Mouse (Mus musculus): Measurements from ENCODE around the gene Smco4. TPM values are rescaled to one million over a fixed set of nuclear protein-coding genes. Genes with fewer than 3 reads are reported as not detected.

Gene Smco4
- total and polyA plus RNA-seq, 3 experiments, result 16.5 to 25.8 (median 24.9) TPM

DNA sequence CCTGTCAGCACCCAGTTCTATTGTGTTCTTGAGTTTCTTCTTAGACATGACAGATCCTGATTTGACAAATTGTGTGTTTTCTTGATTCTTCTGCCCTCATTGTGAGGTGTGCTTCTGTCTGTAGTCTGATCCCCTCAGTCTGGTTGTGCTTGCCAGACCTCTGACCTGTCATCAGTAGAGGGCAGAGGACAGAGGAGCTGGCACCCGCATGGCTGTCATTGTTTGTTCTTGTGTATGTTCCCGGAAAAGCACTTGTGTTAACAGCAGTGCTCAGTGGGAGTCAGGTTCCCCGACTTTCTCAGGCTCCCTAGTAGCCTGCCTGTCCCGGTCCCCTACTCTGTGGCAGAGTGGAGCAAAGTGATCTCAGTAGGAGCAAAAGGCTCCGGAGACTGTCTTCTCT is 42.2 kb downstream of the Smco4 start:
- 35% methylated on average over 5 of the region's 5 CpGs for WGBS
- Histone ChIP-seq H3K27me3 (ENCODE audit: control insufficient read depth, insufficient read depth, low read length) (no peaks in the 10 kb centered on the region), H3K27ac (peak overlapping the region; percentile 46), H3K4me1 (ENCODE audit: control insufficient read depth, insufficient read depth, low read length) (peaks cover 23% of the 10 kb centered on the region), H3K4me3 (no peak overlapping the region), H3K9ac (ENCODE audit: low read depth, low read length) (no peak overlapping the region), H3K79me2 (replicated peaks; ENCODE audit: control insufficient read depth, insufficient read depth, low read length) (no peaks in the 10 kb centered on the region), H3K36me3 (ENCODE audit: control insufficient read depth, insufficient read depth, low read length) (peaks cover 9% of the 10 kb centered on the region)
- intact Hi-C loops (cut with DNase I), result loop anchor here (2.0 to 5.0 kb wide), 2 partner anchors 41 to 147 kb away; no protein-coding TSS in a partner anchor
- TF ChIP-seq CTCF (IDR thresholded peaks at IDR 0.05), result no peak
- no peak for TF ChIP-seq POLR2A (IDR thresholded peaks at IDR 0.05; ENCODE audit: insufficient read depth, low read depth, low read length)
- TF ChIP-seq EP300 (IDR thresholded peaks at IDR 0.05; ENCODE audit: insufficient read depth, low read depth, low read length), result no peak
- DNase-seq, result peak in 1 of 2 experiments; percentile 44

DNA sequence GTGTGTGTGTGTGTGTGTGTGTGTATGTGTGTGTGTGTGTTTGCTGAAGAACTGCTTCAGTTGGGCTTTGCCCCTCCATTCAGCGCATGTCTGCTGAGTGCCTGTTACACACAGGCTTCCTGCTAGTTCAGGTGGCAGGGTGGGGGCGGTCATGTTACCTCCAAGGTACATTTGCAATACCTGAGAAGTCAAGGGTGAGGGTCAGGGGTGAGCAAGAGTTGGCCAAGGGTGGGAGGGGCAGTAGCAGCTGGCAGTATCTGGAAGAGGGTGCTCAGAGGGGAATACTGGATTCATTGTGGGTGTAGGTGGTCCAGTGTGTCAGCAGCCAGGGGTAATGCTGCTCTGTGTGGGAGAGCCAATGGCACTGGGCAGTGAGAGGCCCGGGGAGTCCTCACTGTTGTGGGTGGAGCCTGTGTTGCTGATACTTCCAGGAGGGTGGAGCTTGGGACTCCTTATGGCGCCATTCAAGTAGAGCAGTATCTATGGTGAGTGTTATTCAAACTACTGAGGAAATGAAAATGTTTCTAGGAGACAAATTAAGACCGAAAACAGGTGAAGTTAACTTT is 43.7 kb downstream of the Smco4 start:
- no peak overlapping the region for H3K9ac ChIP-seq (ENCODE audit: low read depth, low read length)
- no peaks in the 10 kb centered on the region for H3K27me3 ChIP-seq (ENCODE audit: control insufficient read depth, insufficient read depth, low read length)
- TF ChIP-seq POLR2A (IDR thresholded peaks at IDR 0.05; ENCODE audit: insufficient read depth, low read depth, low read length) (no peak), CTCF (IDR thresholded peaks at IDR 0.05) (no peak), EP300 (IDR thresholded peaks at IDR 0.05; ENCODE audit: insufficient read depth, low read depth, low read length) (no peak)
- no peak for DNase-seq
- no peaks in the 10 kb centered on the region for H3K79me2 ChIP-seq (replicated peaks; ENCODE audit: control insufficient read depth, insufficient read depth, low read length)
- H3K4me1 ChIP-seq (ENCODE audit: control insufficient read depth, insufficient read depth, low read length), result peaks cover 24% of the 10 kb centered on the region
- peaks cover 9% of the 10 kb centered on the region for H3K36me3 ChIP-seq (ENCODE audit: control insufficient read depth, insufficient read depth, low read length)
- 87% methylated on average over 5 of the region's 5 CpGs for WGBS
- no peak overlapping the region for H3K27ac ChIP-seq
- intact Hi-C loops (cut with DNase I), result loop anchor here (5.0 kb wide), 1 partner anchor 145 kb away; no protein-coding TSS in a partner anchor
- H3K4me3 ChIP-seq, result no peak overlapping the region

DNA sequence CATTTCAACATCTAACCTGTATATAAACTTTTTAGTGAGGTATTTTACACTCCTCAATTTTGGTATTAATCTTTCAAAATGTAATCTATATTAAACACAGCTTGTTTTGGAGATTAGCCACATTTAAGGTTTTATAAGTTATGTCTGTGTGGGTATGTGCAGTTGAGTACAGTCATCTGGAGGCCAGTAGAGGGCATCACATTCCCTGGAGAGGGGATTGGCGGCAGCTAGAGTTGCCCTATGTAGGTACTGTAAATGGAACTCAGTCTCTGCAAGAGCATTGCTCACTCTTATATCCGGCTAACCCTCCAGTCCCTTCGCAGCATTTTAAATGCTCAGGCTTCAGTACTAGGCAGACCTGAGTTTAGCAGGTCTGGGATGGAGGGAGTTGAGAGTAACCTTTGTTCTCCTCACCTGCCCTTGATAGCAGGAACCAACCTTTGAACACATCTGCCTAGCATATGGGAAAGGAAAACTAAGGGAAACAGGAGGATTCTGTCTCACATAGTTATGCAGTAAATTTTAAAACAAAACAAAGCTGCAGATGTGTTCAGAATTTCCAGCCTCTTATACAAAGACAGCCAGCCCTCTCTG is 44.3 kb downstream of the Smco4 start:
- intact Hi-C loops (cut with DNase I), result loop anchor here (5.0 kb wide), 1 partner anchor 145 kb away; no protein-coding TSS in a partner anchor
- no peaks in the 10 kb centered on the region for H3K79me2 ChIP-seq (replicated peaks; ENCODE audit: control insufficient read depth, insufficient read depth, low read length)
- H3K4me3 ChIP-seq, result no peak overlapping the region
- no peak for DNase-seq
- H3K27me3 ChIP-seq (ENCODE audit: control insufficient read depth, insufficient read depth, low read length), result no peaks in the 10 kb centered on the region
- H3K27ac ChIP-seq, result no peak overlapping the region
- no peak overlapping the region for H3K9ac ChIP-seq (ENCODE audit: low read depth, low read length)
- peaks cover 9% of the 10 kb centered on the region for H3K36me3 ChIP-seq (ENCODE audit: control insufficient read depth, insufficient read depth, low read length)
- TF ChIP-seq EP300 (IDR thresholded peaks at IDR 0.05; ENCODE audit: insufficient read depth, low read depth, low read length), result no peak
- TF ChIP-seq POLR2A (IDR thresholded peaks at IDR 0.05; ENCODE audit: insufficient read depth, low read depth, low read length), result no peak
- TF ChIP-seq CTCF (IDR thresholded peaks at IDR 0.05), result peak; percentile 23
- 95% methylated on average over 3 of the region's 3 CpGs for WGBS
- H3K4me1 ChIP-seq (ENCODE audit: control insufficient read depth, insufficient read depth, low read length), result peaks cover 23% of the 10 kb centered on the region

DNA sequence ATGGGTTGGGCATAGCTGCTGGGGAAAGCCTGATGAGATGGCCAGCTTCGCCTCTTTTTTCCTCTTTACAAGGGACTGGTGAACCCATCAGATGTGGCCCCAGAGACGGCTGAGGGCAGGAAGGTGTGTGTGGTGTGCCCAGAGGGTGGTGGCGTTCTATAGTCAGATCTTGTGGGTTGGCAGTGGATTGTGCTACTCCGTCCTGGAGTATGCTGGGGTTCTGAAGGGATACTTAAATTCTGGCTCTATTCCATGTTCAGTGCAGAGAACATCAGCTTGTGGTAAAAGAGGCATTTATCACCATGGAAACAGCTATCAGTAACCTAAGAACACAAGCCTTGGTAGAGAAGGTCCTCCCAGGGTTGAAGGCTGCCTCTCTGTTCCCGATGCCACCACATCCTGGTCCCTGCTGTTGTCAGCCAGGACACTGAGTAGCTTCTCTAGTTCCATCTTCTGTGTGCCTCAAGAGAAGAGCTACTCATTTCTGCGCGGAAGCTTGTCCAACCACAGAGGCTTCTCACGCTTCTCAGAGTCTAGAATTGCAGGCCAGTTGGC is 45.8 kb downstream of the Smco4 start:
- TF ChIP-seq CTCF (IDR thresholded peaks at IDR 0.05) (no peak), EP300 (IDR thresholded peaks at IDR 0.05; ENCODE audit: insufficient read depth, low read depth, low read length) (no peak), POLR2A (IDR thresholded peaks at IDR 0.05; ENCODE audit: insufficient read depth, low read depth, low read length) (no peak)
- Histone ChIP-seq H3K27me3 (ENCODE audit: control insufficient read depth, insufficient read depth, low read length) (no peaks in the 10 kb centered on the region), H3K36me3 (ENCODE audit: control insufficient read depth, insufficient read depth, low read length) (peaks cover 6% of the 10 kb centered on the region), H3K4me1 (ENCODE audit: control insufficient read depth, insufficient read depth, low read length) (peaks cover 16% of the 10 kb centered on the region), H3K9ac (ENCODE audit: low read depth, low read length) (no peak overlapping the region), H3K27ac (no peak overlapping the region), H3K79me2 (replicated peaks; ENCODE audit: control insufficient read depth, insufficient read depth, low read length) (peaks cover 2% of the 10 kb centered on the region; the same call in 1 of the 2 replicates), H3K4me3 (no peak overlapping the region)
- DNase-seq, result no peak
- WGBS, result 88% methylated on average over 8 of the region's 8 CpGs
- intact Hi-C loops (cut with DNase I), result loop anchor here (5.0 kb wide), 1 partner anchor 143 kb away; no protein-coding TSS in a partner anchor

DNA sequence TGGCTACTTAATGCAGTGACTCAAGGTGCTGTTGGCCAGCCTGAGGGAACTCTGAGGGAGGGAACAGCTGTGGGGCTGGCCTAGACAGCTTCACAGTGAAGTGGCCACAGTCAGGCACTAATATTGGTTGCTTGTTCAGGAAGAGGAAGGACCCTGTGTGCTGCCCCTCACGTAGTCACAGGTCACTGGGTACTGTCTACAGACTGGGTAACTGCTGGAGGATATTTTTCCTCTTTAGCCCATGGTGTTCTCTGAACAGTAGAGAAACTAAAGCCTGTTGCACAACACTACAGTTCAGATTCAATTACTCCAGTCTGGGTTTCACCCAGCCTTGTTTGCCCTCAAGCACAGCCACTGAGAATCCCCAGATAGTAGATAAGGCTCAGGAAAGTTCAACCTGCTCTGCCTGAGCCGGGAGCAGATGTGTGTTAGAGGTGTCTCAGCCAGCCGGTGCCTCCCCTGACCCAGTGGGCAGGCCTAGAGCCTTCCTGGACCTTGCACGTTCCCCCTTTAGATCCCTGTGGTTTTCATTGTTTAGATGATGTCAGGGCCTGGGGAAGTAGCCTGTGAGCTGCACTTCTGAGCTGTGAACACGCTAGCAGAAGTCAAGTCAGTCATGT is 48.6 kb downstream of the Smco4 start:
- Histone ChIP-seq H3K79me2 (replicated peaks; ENCODE audit: control insufficient read depth, insufficient read depth, low read length) (peaks cover 2% of the 10 kb centered on the region; the same call in 1 of the 2 replicates), H3K27me3 (ENCODE audit: control insufficient read depth, insufficient read depth, low read length) (no peaks in the 10 kb centered on the region), H3K27ac (no peak overlapping the region), H3K36me3 (ENCODE audit: control insufficient read depth, insufficient read depth, low read length) (no peaks in the 10 kb centered on the region), H3K4me3 (no peak overlapping the region), H3K4me1 (ENCODE audit: control insufficient read depth, insufficient read depth, low read length) (peaks cover 4% of the 10 kb centered on the region), H3K9ac (ENCODE audit: low read depth, low read length) (no peak overlapping the region)
- TF ChIP-seq POLR2A (IDR thresholded peaks at IDR 0.05; ENCODE audit: insufficient read depth, low read depth, low read length) (no peak), CTCF (IDR thresholded peaks at IDR 0.05) (no peak), EP300 (IDR thresholded peaks at IDR 0.05; ENCODE audit: insufficient read depth, low read depth, low read length) (no peak)
- no peak for DNase-seq
- 54% methylated on average over 5 of the region's 5 CpGs for WGBS
- intact Hi-C loops (cut with DNase I), result no loop called here

Measured in heart, adult 2 months (tissue).